Mouse (Mus musculus): ENCODE results near the gene Gse1. TPM values are rescaled to one million over a fixed set of nuclear protein-coding genes. Genes with fewer than 3 reads are reported as not detected.

Gse1 gene
- total and polyA plus RNA-seq, 3 experiments: 23.6 to 128 (median 66.9) TPM

GRCm38 (mm10) chr8:120544155-120544554 is 315.9 kb downstream of the Gse1 start:
- H3K9me3 ChIP-seq (replicated peaks; ENCODE audit: insufficient read depth, low read length): no peaks in the 10 kb centered on the region
- H3K79me2 ChIP-seq (ENCODE audit: control insufficient read depth, insufficient read depth, low read length, poor library complexity): peaks cover 98% of the 10 kb centered on the region
- no peak for DNase-seq (ENCODE audit: low read depth, low spot score)
- TF ChIP-seq BHLHE40 (IDR thresholded peaks at IDR 0.05; ENCODE audit: borderline replicate concordance, low read depth, low read length) (no peak), ZKSCAN1 (IDR thresholded peaks at IDR 0.05; ENCODE audit: low read depth, low read length) (no peak), MAFK (IDR thresholded peaks at IDR 0.05; ENCODE audit: borderline replicate concordance, low read depth, low read length) (no peak), ELF1 (IDR thresholded peaks at IDR 0.05; ENCODE audit: low read depth, low read length) (no peak), RAD21 (IDR thresholded peaks at IDR 0.05; ENCODE audit: low read depth, low read length) (no peak)
- H3K36me3 ChIP-seq (ENCODE audit: control insufficient read depth in 1 of 2, insufficient read depth in 2 of 2, low read length in 2 of 2): peaks cover 5 to 37% of the 10 kb centered on the region in 2 experiments; a peak in 3 of 4 replicates
- H3K27ac ChIP-seq (ENCODE audit: control insufficient read depth, low read depth, low read length): no peak overlapping the region
- H3K4me3 ChIP-seq (ENCODE audit: control insufficient read depth in 1 of 2, insufficient read depth in 1 of 2, low read depth in 2 of 2, low read length in 2 of 2): no peak overlapping the region
- no peak overlapping the region for H3K9ac ChIP-seq (ENCODE audit: control insufficient read depth, low read depth, low read length, poor library complexity, severe bottlenecking)
- H3K27me3 ChIP-seq (ENCODE audit: control insufficient read depth in 1 of 2, insufficient read depth in 2 of 2, low read length in 2 of 2): no peaks in the 10 kb centered on the region
- H3K4me1 ChIP-seq (ENCODE audit: control insufficient read depth in 1 of 2, insufficient read depth in 2 of 2, low read length in 2 of 2): peaks cover 12 to 42% of the 10 kb centered on the region in 2 experiments

- Histone ChIP-seq H3K27me3 (ENCODE audit: control insufficient read depth in 1 of 2, insufficient read depth in 2 of 2, low read length in 2 of 2) (no peaks in the 10 kb centered on the region), H3K27ac (ENCODE audit: control insufficient read depth, low read depth, low read length) (no peak overlapping the region), H3K4me3 (ENCODE audit: control insufficient read depth in 1 of 2, insufficient read depth in 1 of 2, low read depth in 2 of 2, low read length in 2 of 2) (no peak overlapping the region), H3K79me2 (ENCODE audit: control insufficient read depth, insufficient read depth, low read length, poor library complexity) (peaks cover 97% of the 10 kb centered on the region), H3K9me3 (replicated peaks; ENCODE audit: insufficient read depth, low read length) (no peaks in the 10 kb centered on the region), H3K36me3 (ENCODE audit: control insufficient read depth in 1 of 2, insufficient read depth in 2 of 2, low read length in 2 of 2) (peaks cover 3 to 11% of the 10 kb centered on the region in 2 experiments; a peak in 3 of 4 replicates), H3K4me1 (ENCODE audit: control insufficient read depth in 1 of 2, insufficient read depth in 2 of 2, low read length in 2 of 2) (peaks cover 0 to 13% of the 10 kb centered on the region in 2 experiments; a peak in 3 of 4 replicates), H3K9ac (ENCODE audit: control insufficient read depth, low read depth, low read length, poor library complexity, severe bottlenecking) (no peak overlapping the region)
- TF ChIP-seq NELFE (IDR thresholded peaks at IDR 0.05; ENCODE audit: low read depth, low read length) (no peak), USF2 (IDR thresholded peaks at IDR 0.05; ENCODE audit: borderline replicate concordance in 1 of 2, insufficient read depth in 1 of 2, low read depth in 1 of 2, low read length in 2 of 2) (no peak), ZC3H11A (IDR thresholded peaks at IDR 0.05; ENCODE audit: low read depth, low read length) (no peak), NRF1 (IDR thresholded peaks at IDR 0.05; ENCODE audit: insufficient read depth, low read depth, low read length, poor library complexity, severe bottlenecking) (no peak), MEF2A (IDR thresholded peaks at IDR 0.05; ENCODE audit: extremely low read depth, insufficient replicate concordance, low read depth, low read length, poor library complexity, severe bottlenecking) (no peak), UBTF (IDR thresholded peaks at IDR 0.05; ENCODE audit: borderline replicate concordance, insufficient read depth, low read depth, low read length) (no peak), CTCF (IDR thresholded peaks at IDR 0.05 in 2 of 3, conservative IDR thresholded peaks at IDR 0.05 in 1 of 3; ENCODE audit: control insufficient read depth in 1 of 3, insufficient read depth in 1 of 3, low read depth in 2 of 3, low read length in 3 of 3, poor library complexity in 1 of 3, severe bottlenecking in 1 of 3) (no peak), POLR2AphosphoS5 (IDR thresholded peaks at IDR 0.05; ENCODE audit: borderline replicate concordance, low read depth, low read length) (no peak), ETS1 (IDR thresholded peaks at IDR 0.05; ENCODE audit: low read depth, low read length) (no peak), ZMIZ1 (IDR thresholded peaks at IDR 0.05; ENCODE audit: low read depth, low read length) (no peak), MAZ (IDR thresholded peaks at IDR 0.05; ENCODE audit: low read depth, low read length) (no peak), SIN3A (IDR thresholded peaks at IDR 0.05; ENCODE audit: low read length) (no peak), GATA1 (IDR thresholded peaks at IDR 0.05; ENCODE audit: low read depth, low read length) (no peak)
- no peak for DNase-seq (ENCODE audit: low read depth, low spot score)
These were observed 319.3 kb downstream of the Gse1 start for GRCm38 (mm10) chr8:120547562-120547961.

All from MEL (cell line).